Mouse (Mus musculus) liver, adult 2 months (tissue): Measurements from ENCODE around the gene Chrna9.

ENCODE experiments used
- CTCF ChIP-seq: fragments of 200-500 bp; IDR thresholded peaks from 2 replicates; pipeline ENCODE4 v1.5.1; 2011; ENCODE audit warnings: low read depth, low read length, control low read depth
- POLR2A ChIP-seq: fragments of 200-500 bp; IDR thresholded peaks from 2 replicates; pipeline ENCODE4 v1.6.1; 2011; ENCODE audit warnings: low read length, control low read depth; ENCODE audit not compliant: insufficient read depth; ENCODE audit errors: extremely low read depth

DNA sequence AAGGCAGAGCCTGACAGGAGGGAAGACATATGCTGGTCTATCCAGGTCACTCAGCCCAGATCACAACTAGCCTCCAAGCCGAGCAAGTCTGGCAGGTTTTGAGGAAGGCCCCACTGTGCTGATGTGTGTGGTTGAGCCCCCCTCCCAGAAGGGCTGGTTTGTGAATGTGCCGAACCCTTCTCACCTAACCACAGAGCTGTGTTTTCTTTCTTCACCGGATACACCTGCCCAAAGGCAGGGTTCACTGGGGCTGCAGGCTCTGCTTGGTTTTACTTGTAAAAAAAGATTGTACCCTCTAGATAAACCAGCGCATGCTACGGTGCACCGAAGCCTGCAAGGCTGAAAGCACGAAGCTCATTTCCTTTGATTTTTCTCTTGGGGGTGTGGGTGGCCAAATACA, 5.6 kb upstream of the Chrna9 start:
- TF ChIP-seq POLR2A (no peak), CTCF (no peak)
